Mouse (Mus musculus): ENCODE measurements around the gene Ttll11. TPM values are rescaled to one million over a fixed set of nuclear protein-coding genes. Genes with fewer than 3 reads are reported as not detected.

Ttll11 gene
- polyA plus RNA-seq, 1 experiment from 2014 or later: 0.67 TPM

DNA sequence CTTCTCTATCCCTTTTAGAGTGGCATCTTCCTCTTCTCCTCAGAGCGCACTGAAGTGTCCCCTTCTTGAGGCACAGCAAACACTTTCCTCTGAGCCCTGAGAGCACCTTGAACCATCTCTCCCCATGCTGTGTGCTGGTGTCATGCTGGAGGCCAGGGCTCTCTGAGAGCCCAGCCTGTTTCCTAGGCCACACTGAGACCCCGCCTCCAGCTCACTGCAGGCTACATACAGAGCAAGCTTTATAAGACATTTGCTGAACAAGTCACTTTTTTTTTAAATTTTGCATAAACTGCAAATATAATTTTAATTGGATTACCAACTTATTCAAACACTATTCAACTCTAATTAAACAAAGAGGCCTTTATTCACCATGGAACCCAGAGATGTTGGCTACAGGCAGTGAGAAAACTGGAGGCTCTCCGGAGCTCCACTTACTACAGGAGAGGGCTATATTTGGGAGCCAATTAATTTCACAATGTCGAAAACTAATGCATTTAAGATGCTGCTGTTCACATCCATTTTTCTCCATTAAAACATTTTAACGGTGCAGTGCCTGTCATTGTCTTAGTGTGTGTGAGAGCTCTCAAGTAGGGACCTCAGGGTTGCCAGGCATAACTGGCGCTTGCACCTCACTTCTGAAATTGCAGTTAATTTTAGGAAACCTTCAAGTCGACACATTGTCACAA is 119.9 kb downstream of the Ttll11 start:
- 68% methylated on average over 7 of the region's 7 CpGs for WGBS
- H3K9me3 ChIP-seq: no peaks in the 10 kb centered on the region
- H3K9ac ChIP-seq: no peak overlapping the region
- no peak overlapping the region for H3K27ac ChIP-seq
- no peak overlapping the region for H3K4me2 ChIP-seq (replicated peaks)
- H3K36me3 ChIP-seq: no peaks in the 10 kb centered on the region
- H3K4me1 ChIP-seq (replicated peaks): no peaks in the 10 kb centered on the region
- no peaks in the 10 kb centered on the region for H3K27me3 ChIP-seq (replicated peaks)
- H3K4me3 ChIP-seq (replicated peaks): no peak overlapping the region
- ATAC-seq: no peak

DNA sequence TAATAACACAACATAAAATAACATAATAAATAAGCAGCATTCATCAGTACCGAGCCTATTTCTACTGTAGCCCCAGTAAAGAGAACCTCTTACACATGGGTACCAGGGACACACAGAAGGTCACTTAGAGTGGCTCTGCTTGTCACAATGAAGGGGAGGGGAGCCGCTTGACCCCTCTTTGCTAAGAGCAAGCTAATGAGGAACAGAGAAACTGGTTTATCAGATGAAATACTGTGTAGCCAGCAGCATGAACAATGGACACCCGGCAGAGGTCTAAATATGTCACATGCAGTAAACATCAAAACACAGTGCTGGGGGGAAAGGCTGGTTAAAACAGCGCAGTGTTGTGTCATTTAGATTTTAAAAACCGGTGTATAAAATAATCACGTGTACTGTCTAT is 121.4 kb downstream of the Ttll11 start:
- Histone ChIP-seq H3K27me3 (replicated peaks) (no peaks in the 10 kb centered on the region), H3K4me1 (replicated peaks) (no peaks in the 10 kb centered on the region), H3K27ac (no peak overlapping the region), H3K4me2 (replicated peaks) (no peak overlapping the region), H3K4me3 (replicated peaks) (no peak overlapping the region), H3K9me3 (no peaks in the 10 kb centered on the region), H3K36me3 (no peaks in the 10 kb centered on the region), H3K9ac (no peak overlapping the region)
- 68% methylated on average over 6 of the region's 6 CpGs for WGBS
- no peak for ATAC-seq

DNA sequence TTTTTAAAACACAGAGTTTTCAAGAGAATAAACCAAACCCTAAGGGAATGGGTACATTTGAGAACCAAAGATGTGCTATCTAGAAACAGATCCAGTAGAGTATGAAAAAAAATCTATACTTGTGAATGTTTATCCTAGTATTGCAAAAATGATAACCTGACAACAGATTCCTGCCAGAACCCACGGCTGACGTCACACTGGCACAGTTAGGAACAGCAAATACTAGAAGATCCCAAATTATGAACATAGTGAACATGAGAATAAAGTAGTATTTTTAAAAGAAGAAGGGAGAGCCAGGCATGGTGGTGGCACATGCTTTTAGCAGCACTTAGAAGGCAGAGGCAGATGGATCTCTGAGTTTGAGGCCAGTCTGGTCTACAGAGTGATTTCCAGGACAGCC is 122.8 kb downstream of the Ttll11 start:
- Histone ChIP-seq H3K27me3 (replicated peaks) (no peaks in the 10 kb centered on the region), H3K4me3 (replicated peaks) (no peak overlapping the region), H3K36me3 (no peaks in the 10 kb centered on the region), H3K27ac (no peak overlapping the region), H3K4me2 (replicated peaks) (no peak overlapping the region), H3K9ac (no peak overlapping the region), H3K4me1 (replicated peaks) (peaks cover 2% of the 10 kb centered on the region), H3K9me3 (no peaks in the 10 kb centered on the region)
- no peak for ATAC-seq
- 71% methylated on average over 2 of the region's 2 CpGs for WGBS

- peaks cover 4% of the 10 kb centered on the region for H3K4me1 ChIP-seq (replicated peaks)
- no peak overlapping the region for H3K27ac ChIP-seq
- no peak overlapping the region for H3K4me2 ChIP-seq (replicated peaks)
- H3K27me3 ChIP-seq (replicated peaks): no peaks in the 10 kb centered on the region
- no peak for ATAC-seq
- no peak overlapping the region for H3K4me3 ChIP-seq (replicated peaks)
- H3K36me3 ChIP-seq: no peaks in the 10 kb centered on the region
- H3K9me3 ChIP-seq: no peaks in the 10 kb centered on the region
- H3K9ac ChIP-seq: no peak overlapping the region
- WGBS: 32% methylated on average over 5 of the region's 5 CpGs
Observed at GRCm38 (mm10) chr2:35854877-35855276, 124.8 kb downstream of the Ttll11 start.

GRCm38 (mm10) chr2:35852971-35853370 is 126.7 kb downstream of the Ttll11 start:
- Histone ChIP-seq H3K36me3 (no peaks in the 10 kb centered on the region), H3K4me3 (replicated peaks) (no peak overlapping the region), H3K4me1 (replicated peaks) (peaks cover 4% of the 10 kb centered on the region), H3K27me3 (replicated peaks) (no peaks in the 10 kb centered on the region), H3K4me2 (replicated peaks) (no peak overlapping the region), H3K9ac (no peak overlapping the region), H3K9me3 (no peaks in the 10 kb centered on the region), H3K27ac (no peak overlapping the region)
- WGBS: 75% methylated on average over 4 of the region's 4 CpGs
- no peak for ATAC-seq

DNA sequence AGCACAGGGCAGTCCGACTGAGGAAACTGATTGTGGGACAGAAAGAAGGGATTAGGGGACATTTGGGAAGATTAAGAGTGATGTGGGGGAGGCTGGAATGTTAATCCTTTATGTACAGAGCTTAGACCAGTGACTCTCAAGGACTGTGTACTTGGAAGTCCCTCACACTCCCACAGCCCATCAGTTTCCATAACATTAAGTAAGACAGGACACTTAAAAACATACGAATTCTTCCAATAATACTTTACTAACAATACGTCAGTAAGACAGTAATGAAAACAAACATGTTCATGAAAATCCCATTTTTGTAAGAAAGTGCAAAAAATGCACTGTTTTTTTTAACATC is 127.6 kb downstream of the Ttll11 start:
- peak overlapping the region; percentile 33 for H3K4me2 ChIP-seq (replicated peaks)
- ATAC-seq: peak; percentile 20; the same call in 1 of the 2 replicates
- H3K36me3 ChIP-seq: no peaks in the 10 kb centered on the region
- H3K27ac ChIP-seq: no peak overlapping the region
- 38% methylated on average over 3 of the region's 3 CpGs for WGBS
- H3K27me3 ChIP-seq (replicated peaks): no peaks in the 10 kb centered on the region
- no peak overlapping the region for H3K9ac ChIP-seq
- no peak overlapping the region for H3K4me3 ChIP-seq (replicated peaks)
- no peaks in the 10 kb centered on the region for H3K9me3 ChIP-seq
- H3K4me1 ChIP-seq (replicated peaks): peaks cover 4% of the 10 kb centered on the region

GRCm38 (mm10) chr2:35851420-35852163 is 128.1 kb downstream of the Ttll11 start:
- Histone ChIP-seq H3K27ac (no peak overlapping the region), H3K4me3 (replicated peaks) (no peak overlapping the region)

GRCm38 (mm10) chr2:35849632-35850230 is 130.0 kb downstream of the Ttll11 start:
- Histone ChIP-seq H3K9ac (no peak overlapping the region), H3K27ac (no peak overlapping the region), H3K9me3 (no peaks in the 10 kb centered on the region), H3K4me3 (replicated peaks) (no peak overlapping the region), H3K4me1 (replicated peaks) (peaks cover 4% of the 10 kb centered on the region), H3K36me3 (no peaks in the 10 kb centered on the region), H3K27me3 (replicated peaks) (no peaks in the 10 kb centered on the region), H3K4me2 (replicated peaks) (no peak overlapping the region)
- WGBS: 77% methylated on average over 10 of the region's 10 CpGs
- ATAC-seq: no peak; the same call in 1 of the 2 replicates

More at GRCm38 (mm10) chr2:35851420-35852163, 128.1 kb downstream of the Ttll11 start:
- 25% methylated on average over 17 of the region's 17 CpGs for whole genome bisulfite sequencing
- no peaks in the 10 kb centered on the region for H3K27me3 ChIP-seq (replicated peaks)
- ATAC-seq: peak; percentile 64
- H3K9me3 ChIP-seq: no peaks in the 10 kb centered on the region
- no peak overlapping the region for H3K9ac ChIP-seq
- no peaks in the 10 kb centered on the region for H3K36me3 ChIP-seq
- H3K4me1 ChIP-seq (replicated peaks): peaks cover 4% of the 10 kb centered on the region
- peak overlapping the region; percentile 33 for H3K4me2 ChIP-seq (replicated peaks)

- Histone ChIP-seq H3K27ac (no peak overlapping the region), H3K4me1 (replicated peaks) (peaks cover 16% of the 10 kb centered on the region), H3K9ac (no peak overlapping the region), H3K9me3 (no peaks in the 10 kb centered on the region), H3K4me2 (replicated peaks) (no peak overlapping the region), H3K4me3 (replicated peaks) (no peak overlapping the region), H3K36me3 (no peaks in the 10 kb centered on the region), H3K27me3 (replicated peaks) (no peaks in the 10 kb centered on the region)
- ATAC-seq: no peak
- WGBS: 62% methylated on average over 11 of the region's 11 CpGs
Observed at GRCm38 (mm10) chr2:35845611-35846504, 133.9 kb downstream of the Ttll11 start.

- Histone ChIP-seq H3K27ac (no peak overlapping the region), H3K9ac (no peak overlapping the region)
Observed at GRCm38 (mm10) chr2:35843896-35844690, 135.6 kb downstream of the Ttll11 start.

DNA sequence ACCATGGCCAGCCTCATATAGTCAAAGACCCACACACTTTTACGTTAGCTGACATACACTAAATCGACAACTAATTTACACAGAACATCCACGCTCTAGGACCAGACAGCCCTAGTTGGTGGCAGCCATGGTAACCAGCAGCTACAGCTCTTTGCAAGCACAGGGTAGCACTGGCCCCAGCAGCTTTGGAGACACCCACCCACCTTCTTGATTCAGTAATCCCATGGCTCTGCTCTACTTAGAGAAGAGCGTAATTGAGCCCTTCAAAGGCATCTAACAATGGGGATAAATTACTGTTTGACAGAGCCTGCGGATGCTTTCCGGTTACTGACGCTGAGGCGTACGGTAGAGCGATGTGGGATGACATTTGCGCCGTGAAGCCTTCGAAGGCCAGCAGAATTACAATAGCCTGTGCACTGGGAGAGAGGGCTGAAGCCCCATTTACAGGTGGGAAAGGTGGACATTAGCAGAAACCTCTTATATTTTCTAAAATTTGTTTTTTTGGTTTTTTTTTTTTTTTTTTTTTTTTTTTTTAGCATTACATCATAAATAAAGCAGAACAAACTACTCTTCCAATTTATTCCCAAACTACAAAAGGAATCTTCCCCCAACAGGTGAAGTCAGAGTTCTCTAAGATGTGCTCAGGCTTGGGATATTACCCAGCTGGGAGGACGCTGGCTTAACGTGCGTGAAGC is 136.8 kb downstream of the Ttll11 start:
- H3K9me3 ChIP-seq: no peaks in the 10 kb centered on the region
- no peak for ATAC-seq
- 84% methylated on average over 16 of the region's 16 CpGs for whole genome bisulfite sequencing
- H3K36me3 ChIP-seq: no peaks in the 10 kb centered on the region
- no peak overlapping the region for H3K27ac ChIP-seq
- H3K4me3 ChIP-seq (replicated peaks): no peak overlapping the region
- H3K27me3 ChIP-seq (replicated peaks): no peaks in the 10 kb centered on the region
- H3K9ac ChIP-seq: no peak overlapping the region
- H3K4me2 ChIP-seq (replicated peaks): no peak overlapping the region
- peaks cover 21% of the 10 kb centered on the region for H3K4me1 ChIP-seq (replicated peaks)

More at GRCm38 (mm10) chr2:35843896-35844690, 135.6 kb downstream of the Ttll11 start:
- Histone ChIP-seq H3K4me2 (replicated peaks) (0 out of 2 replicates have a peak overlapping the region, but pooled peaks have one; percentile 0), H3K4me1 (replicated peaks) (peaks cover 21% of the 10 kb centered on the region), H3K9me3 (no peaks in the 10 kb centered on the region), H3K27me3 (replicated peaks) (no peaks in the 10 kb centered on the region), H3K4me3 (replicated peaks) (no peak overlapping the region), H3K36me3 (no peaks in the 10 kb centered on the region)
- WGBS: 23% methylated on average over 13 of the region's 13 CpGs
- no peak for ATAC-seq

Data from intestine, embryonic 15.5 days (tissue).